Mouse (Mus musculus): ENCODE results near the gene Magi2.

Gene Magi2

GRCm38 (mm10) chr5:20068921-20069486, 842.2 kb downstream of the Magi2 start:
- no peak for DNase-seq (ENCODE audit: low spot score in 2 of 2)

GRCm38 (mm10) chr5:20074101-20074500, 847.3 kb downstream of the Magi2 start:
- DNase-seq (ENCODE audit: low spot score in 2 of 2), result no peak

- no peak for DNase-seq (ENCODE audit: low spot score in 2 of 2)
Observed at GRCm38 (mm10) chr5:20074867-20075266, 848.0 kb downstream of the Magi2 start.

- no peak for DNase-seq (ENCODE audit: low spot score in 2 of 2)
Observed at GRCm38 (mm10) chr5:20078931-20079330, 852.1 kb downstream of the Magi2 start.

- DNase-seq (ENCODE audit: low spot score in 2 of 2), result no peak
Observed at GRCm38 (mm10) chr5:20080605-20081309, 853.9 kb downstream of the Magi2 start.

GRCm38 (mm10) chr5:20082368-20082767, 855.5 kb downstream of the Magi2 start:
- no peak for DNase-seq (ENCODE audit: low spot score in 2 of 2)

- DNase-seq (ENCODE audit: low spot score in 2 of 2), result no peak
Observed at GRCm38 (mm10) chr5:20087083-20087482, 860.2 kb downstream of the Magi2 start.

- DNase-seq (ENCODE audit: low spot score in 2 of 2), result no peak
Observed at GRCm38 (mm10) chr5:20103869-20104268, 877.0 kb downstream of the Magi2 start.

GRCm38 (mm10) chr5:20104496-20104895, 877.7 kb downstream of the Magi2 start:
- DNase-seq (ENCODE audit: low spot score in 2 of 2), result no peak

GRCm38 (mm10) chr5:20109496-20109895, 882.7 kb downstream of the Magi2 start:
- no peak for DNase-seq (ENCODE audit: low spot score in 2 of 2)

GRCm38 (mm10) chr5:20117156-20117555, 890.3 kb downstream of the Magi2 start:
- DNase-seq (ENCODE audit: low spot score in 2 of 2), result no peak

GRCm38 (mm10) chr5:20140235-20140634, 913.4 kb downstream of the Magi2 start:
- no peak for DNase-seq (ENCODE audit: low spot score in 2 of 2)

- no peak for DNase-seq (ENCODE audit: low spot score in 2 of 2)
Observed at GRCm38 (mm10) chr5:20140662-20141444, 914.0 kb downstream of the Magi2 start.

GRCm38 (mm10) chr5:20153359-20154125, 926.7 kb downstream of the Magi2 start:
- DNase-seq (ENCODE audit: low spot score in 2 of 2), result no peak

- DNase-seq (ENCODE audit: low spot score in 2 of 2), result no peak
Observed at GRCm38 (mm10) chr5:20196765-20197164, 969.9 kb downstream of the Magi2 start.

GRCm38 (mm10) chr5:20197395-20197794, 970.6 kb downstream of the Magi2 start:
- no peak for DNase-seq (ENCODE audit: low spot score in 2 of 2)

- no peak for DNase-seq (ENCODE audit: low spot score in 2 of 2)
Observed at GRCm38 (mm10) chr5:20201348-20201747, 974.5 kb downstream of the Magi2 start.

GRCm38 (mm10) chr5:20208110-20208509, 981.3 kb downstream of the Magi2 start:
- DNase-seq (ENCODE audit: low spot score in 2 of 2), result no peak

GRCm38 (mm10) chr5:20213299-20213698, 986.5 kb downstream of the Magi2 start:
- DNase-seq (ENCODE audit: low spot score in 2 of 2), result no peak

GRCm38 (mm10) chr5:20226471-20227210, 999.8 kb downstream of the Magi2 start:
- no peak for DNase-seq (ENCODE audit: low spot score in 2 of 2)

Data from spleen, postnatal 10 days (tissue).